Mouse (Mus musculus) ES-Bruce4 (cell line): Measurements from ENCODE around the gene Camta2. TPM values are rescaled to one million over a fixed set of nuclear protein-coding genes. Genes with fewer than 3 reads are reported as not detected.

Experiments
- H3K27ac ChIP-seq: 2 replicates; pipeline ENCODE4 v1.5.1; 2012; ENCODE audit warnings: low read length, inconsistent platforms; ENCODE audit not compliant: insufficient read depth
- H3K27me3 ChIP-seq: 2 replicates; pipeline ENCODE4 v1.6.1; 2012; ENCODE audit warnings: mild to moderate bottlenecking, low read length, inconsistent platforms; ENCODE audit not compliant: control insufficient read depth, poor library complexity, insufficient read depth, severe bottlenecking
- H3K36me3 ChIP-seq: 2 replicates; pipeline ENCODE4 v1.6.1; 2012; ENCODE audit warnings: inconsistent platforms, mild to moderate bottlenecking, low read length, moderate library complexity; ENCODE audit not compliant: control insufficient read depth, poor library complexity, insufficient read depth, severe bottlenecking
- H3K4me1 ChIP-seq: one replicate; pipeline ENCODE4 v1.8.1; 2011; ENCODE audit warnings: low read length; ENCODE audit not compliant: control insufficient read depth, insufficient read depth
- H3K4me3 ChIP-seq: 2 replicates; pipeline ENCODE4 v1.5.1; 2011; ENCODE audit warnings: low read depth, mild to moderate bottlenecking, low read length
- H3K9ac ChIP-seq: 2 replicates; pipeline ENCODE4 v1.6.1; 2012; ENCODE audit warnings: low read depth, mild to moderate bottlenecking, inconsistent platforms; ENCODE audit not compliant: poor library complexity, severe bottlenecking
- H3K9me3 ChIP-seq: replicated peaks from 2 replicates; pipeline ENCODE4 v1.6.1; 2012; ENCODE audit warnings: mild to moderate bottlenecking, low read length, inconsistent platforms; ENCODE audit not compliant: control insufficient read depth, poor library complexity, insufficient read depth, severe bottlenecking
- CTCF ChIP-seq: IDR thresholded peaks from one replicate; pipeline ENCODE4 v1.8.1; 2011; ENCODE audit warnings: low read depth, low read length
- EP300 ChIP-seq: IDR thresholded peaks from 2 replicates; pipeline ENCODE4 v1.6.1; 2011; ENCODE audit warnings: low read depth, low read length; ENCODE audit not compliant: insufficient read depth
- POLR2A ChIP-seq: IDR thresholded peaks from one replicate; pipeline ENCODE4 v1.8.1; 2011; ENCODE audit warnings: low read length; ENCODE audit not compliant: insufficient read depth
- polyA plus RNA-seq: library from polyadenylated mRNA; stranded (reverse); fragments of >200 nt; gene quantifications from 2 replicates; pipeline ENCODE4 v1.2.4, GENCODE M21; 2011; ENCODE audit warnings: low read depth; ENCODE audit not compliant: missing spikeins, insufficient read depth, insufficient read length

Gene Camta2
- polyA plus RNA-seq, 1 experiment = 12.8 TPM

GRCm38 (mm10) chr11:70711026-70711425 is 23.1 kb upstream of the Camta2 start:
- Histone ChIP-seq H3K27me3 (no peaks in the 10 kb centered on the region), H3K9me3 (no peaks in the 10 kb centered on the region), H3K9ac (no peak overlapping the region), H3K36me3 (peaks cover 25% of the 10 kb centered on the region), H3K27ac (no peak overlapping the region), H3K4me3 (no peak overlapping the region), H3K4me1 (no peaks in the 10 kb centered on the region)
- no peak for TF ChIP-seq EP300
- no peak for TF ChIP-seq POLR2A
- no peak for TF ChIP-seq CTCF

DNA sequence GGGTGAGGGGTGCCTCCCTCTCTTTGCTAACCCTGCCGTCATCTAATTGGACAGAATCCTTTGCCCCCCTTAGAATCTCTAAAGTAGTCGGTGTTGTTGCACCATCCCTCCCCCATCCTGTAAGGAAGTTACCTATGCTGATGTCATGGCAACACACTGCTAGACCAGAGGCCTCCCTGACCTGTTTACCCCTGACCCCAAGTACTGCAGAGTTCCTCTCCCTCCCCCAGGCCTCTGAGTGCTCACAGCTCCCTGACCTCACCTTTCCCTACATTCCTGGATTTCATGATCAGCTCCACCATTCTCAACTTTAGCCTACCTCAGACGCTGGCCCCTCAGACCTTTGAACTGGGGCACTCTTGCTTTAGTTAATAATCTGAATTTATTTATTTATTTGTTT is 18.2 kb upstream of the Camta2 start:
- Histone ChIP-seq H3K4me3 (no peak overlapping the region), H3K9ac (no peak overlapping the region), H3K9me3 (no peaks in the 10 kb centered on the region), H3K4me1 (no peaks in the 10 kb centered on the region), H3K27ac (no peak overlapping the region), H3K27me3 (no peaks in the 10 kb centered on the region), H3K36me3 (peaks cover 32% of the 10 kb centered on the region)
- no peak for TF ChIP-seq POLR2A
- no peak for TF ChIP-seq EP300
- TF ChIP-seq CTCF = no peak

GRCm38 (mm10) chr11:70702781-70703180 is 14.9 kb upstream of the Camta2 start:
- peaks cover 29% of the 10 kb centered on the region for H3K36me3 ChIP-seq
- no peaks in the 10 kb centered on the region for H3K9me3 ChIP-seq
- no peak overlapping the region for H3K27ac ChIP-seq
- TF ChIP-seq CTCF (no peak), EP300 (no peak), POLR2A (no peak)
- no peaks in the 10 kb centered on the region for H3K27me3 ChIP-seq
- H3K4me1 ChIP-seq = no peaks in the 10 kb centered on the region
- H3K4me3 ChIP-seq = no peak overlapping the region
- no peak overlapping the region for H3K9ac ChIP-seq

- Histone ChIP-seq H3K27me3 (no peaks in the 10 kb centered on the region), H3K4me1 (no peaks in the 10 kb centered on the region), H3K9me3 (no peaks in the 10 kb centered on the region), H3K36me3 (peaks cover 26% of the 10 kb centered on the region), H3K4me3 (no peak overlapping the region), H3K27ac (no peak overlapping the region), H3K9ac (no peak overlapping the region)
- TF ChIP-seq POLR2A (no peak), CTCF (no peak), EP300 (no peak)
Measured at GRCm38 (mm10) chr11:70701984-70702733, 14.3 kb upstream of the Camta2 start.

GRCm38 (mm10) chr11:70701221-70701955 is 13.5 kb upstream of the Camta2 start:
- Histone ChIP-seq H3K9me3 (no peaks in the 10 kb centered on the region), H3K9ac (peak overlapping the region; percentile 94), H3K4me3 (peak overlapping the region; percentile 86), H3K4me1 (no peaks in the 10 kb centered on the region), H3K27ac (no peak overlapping the region), H3K27me3 (no peaks in the 10 kb centered on the region), H3K36me3 (peaks cover 18% of the 10 kb centered on the region)
- TF ChIP-seq CTCF = no peak
- no peak for TF ChIP-seq EP300
- no peak for TF ChIP-seq POLR2A

DNA sequence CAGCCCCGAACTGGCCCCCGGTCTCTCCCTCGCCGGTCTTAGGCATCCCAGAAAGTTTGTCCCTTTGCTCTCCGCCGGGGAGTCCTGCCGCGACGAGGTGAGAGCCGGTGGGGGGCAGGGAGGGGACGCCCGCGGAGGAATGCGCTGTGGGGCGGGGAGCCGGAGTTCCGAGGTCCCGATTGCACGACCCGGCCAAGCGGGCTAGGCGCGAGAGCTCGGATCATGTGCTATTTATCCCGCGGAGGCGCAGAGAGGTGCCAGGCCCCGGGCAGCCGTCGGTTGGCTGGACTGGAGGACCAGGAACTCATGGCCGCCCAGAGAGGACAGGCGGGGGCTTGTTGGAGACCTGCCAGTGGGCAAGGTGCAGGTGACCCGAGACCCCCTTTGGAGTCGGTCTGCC is 12.7 kb upstream of the Camta2 start:
- Histone ChIP-seq H3K36me3 (peaks cover 11% of the 10 kb centered on the region), H3K9ac (peak overlapping the region; percentile 94), H3K4me3 (peak overlapping the region; percentile 86), H3K27ac (no peak overlapping the region), H3K9me3 (no peaks in the 10 kb centered on the region), H3K4me1 (no peaks in the 10 kb centered on the region), H3K27me3 (no peaks in the 10 kb centered on the region)
- no peak for TF ChIP-seq EP300
- no peak for TF ChIP-seq CTCF
- TF ChIP-seq POLR2A = no peak
